Mouse (Mus musculus) heart, adult 11 months (tissue): ENCODE results near the gene Otud1.

Source experiments
- DNase-seq: peaks from one replicate; pipeline ENCODE4 v3.0.0; 2022

Gene Otud1

GRCm38 (mm10) chr2:19657158-19657874 lies at the start of gene Otud1:
Otud1 (plus strand) TSS chr2:19657752.
- DNase-seq = peak; percentile 100

- no peak for DNase-seq
Measured at GRCm38 (mm10) chr2:19607852-19608251, 49.7 kb upstream of the Otud1 start.

GRCm38 (mm10) chr2:19608410-19609073 lies 49.0 kb upstream of the Otud1 start:
- DNase-seq = no peak

- DNase-seq = no peak
Measured at GRCm38 (mm10) chr2:19622041-19622440, 35.5 kb upstream of the Otud1 start.

GRCm38 (mm10) chr2:19627044-19627443 lies 30.5 kb upstream of the Otud1 start:
- peak; percentile 93 for DNase-seq

GRCm38 (mm10) chr2:19627920-19628608 lies 29.5 kb upstream of the Otud1 start:
- no peak for DNase-seq

GRCm38 (mm10) chr2:19630544-19630943 lies 27.0 kb upstream of the Otud1 start:
- no peak for DNase-seq

GRCm38 (mm10) chr2:19633406-19633920 lies 24.1 kb upstream of the Otud1 start:
- DNase-seq = no peak

- peak; percentile 53 for DNase-seq
Measured at GRCm38 (mm10) chr2:19645182-19645581, 12.4 kb upstream of the Otud1 start.

- no peak for DNase-seq
Measured at GRCm38 (mm10) chr2:19646144-19646543, 11.4 kb upstream of the Otud1 start.

- peak; percentile 92 for DNase-seq
Measured at GRCm38 (mm10) chr2:19646910-19647309, 10.6 kb upstream of the Otud1 start.

GRCm38 (mm10) chr2:19656436-19656835 lies 1.1 kb upstream of the Otud1 start:
- peak; percentile 90 for DNase-seq

GRCm38 (mm10) chr2:19657881-19658589 lies 483 bp downstream of the Otud1 start:
- no peak for DNase-seq

GRCm38 (mm10) chr2:19658661-19659384 lies 1.3 kb downstream of the Otud1 start:
- peak; percentile 95 for DNase-seq

GRCm38 (mm10) chr2:19660875-19661274 lies 3.3 kb downstream of the Otud1 start:
- peak; percentile 4 for DNase-seq

- DNase-seq = peak; percentile 94
Measured at GRCm38 (mm10) chr2:19663146-19663848, 5.7 kb downstream of the Otud1 start.

- peak; percentile 91 for DNase-seq
Measured at GRCm38 (mm10) chr2:19664147-19664546, 6.6 kb downstream of the Otud1 start.

- peak; percentile 48 for DNase-seq
Measured at GRCm38 (mm10) chr2:19664555-19665475, 7.3 kb downstream of the Otud1 start.

GRCm38 (mm10) chr2:19665841-19666240 lies 8.3 kb downstream of the Otud1 start:
- DNase-seq = peak; percentile 96
